Mouse (Mus musculus) hindlimb bud, embryonic 11.5 days (tissue): Measurements from ENCODE around the gene Tmem221.

Experiments used
- DNase-seq: peaks from one replicate; pipeline ENCODE4 v3.0.0-alpha.2; 2012; ENCODE audit warnings: low read depth, low spot score; ENCODE audit errors: extremely low spot score

Gene Tmem221

GRCm38 (mm10) chr8:71558071-71558957 is at the start of gene Tmem221:
Tmem221 (minus strand) TSS chr8:71558871.
- no peak for DNase-seq

GRCm38 (mm10) chr8:71604021-71604420 is 45.4 kb upstream of the Tmem221 start:
- DNase-seq, result no peak

DNA sequence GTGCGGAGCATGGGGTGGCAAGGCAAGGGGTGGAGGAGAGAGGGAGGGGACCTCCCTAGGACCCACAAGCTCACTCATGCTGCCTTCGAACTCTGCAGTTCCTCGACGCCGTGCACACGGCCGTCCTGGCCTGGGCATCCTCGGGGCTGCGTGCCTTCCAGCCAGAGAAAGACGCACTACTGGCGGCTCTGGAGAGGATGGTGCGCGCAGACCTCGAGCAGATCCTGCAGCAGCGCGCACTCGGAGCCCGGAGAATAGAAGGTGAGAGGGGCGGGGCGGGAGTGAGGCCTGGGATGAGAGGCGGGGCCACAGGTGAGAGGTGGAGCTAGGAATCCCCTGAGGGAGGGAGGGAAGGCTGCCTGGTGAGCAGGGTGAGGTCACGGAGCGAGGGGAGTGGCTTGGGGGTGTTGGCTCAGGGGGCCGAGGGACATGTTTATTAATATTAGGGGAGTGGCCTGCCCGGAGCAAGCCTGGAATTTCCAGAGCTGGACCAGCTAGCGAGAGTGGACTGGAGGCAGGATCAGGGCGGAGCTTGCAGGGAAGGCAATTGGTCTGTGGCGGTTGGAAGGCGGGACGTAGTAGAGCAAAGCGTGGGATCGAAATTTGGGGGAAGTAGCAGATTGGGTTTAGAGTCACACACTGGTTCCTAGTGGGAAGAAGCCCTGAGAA is 44.1 kb upstream of the Tmem221 start:
- no peak for DNase-seq

DNA sequence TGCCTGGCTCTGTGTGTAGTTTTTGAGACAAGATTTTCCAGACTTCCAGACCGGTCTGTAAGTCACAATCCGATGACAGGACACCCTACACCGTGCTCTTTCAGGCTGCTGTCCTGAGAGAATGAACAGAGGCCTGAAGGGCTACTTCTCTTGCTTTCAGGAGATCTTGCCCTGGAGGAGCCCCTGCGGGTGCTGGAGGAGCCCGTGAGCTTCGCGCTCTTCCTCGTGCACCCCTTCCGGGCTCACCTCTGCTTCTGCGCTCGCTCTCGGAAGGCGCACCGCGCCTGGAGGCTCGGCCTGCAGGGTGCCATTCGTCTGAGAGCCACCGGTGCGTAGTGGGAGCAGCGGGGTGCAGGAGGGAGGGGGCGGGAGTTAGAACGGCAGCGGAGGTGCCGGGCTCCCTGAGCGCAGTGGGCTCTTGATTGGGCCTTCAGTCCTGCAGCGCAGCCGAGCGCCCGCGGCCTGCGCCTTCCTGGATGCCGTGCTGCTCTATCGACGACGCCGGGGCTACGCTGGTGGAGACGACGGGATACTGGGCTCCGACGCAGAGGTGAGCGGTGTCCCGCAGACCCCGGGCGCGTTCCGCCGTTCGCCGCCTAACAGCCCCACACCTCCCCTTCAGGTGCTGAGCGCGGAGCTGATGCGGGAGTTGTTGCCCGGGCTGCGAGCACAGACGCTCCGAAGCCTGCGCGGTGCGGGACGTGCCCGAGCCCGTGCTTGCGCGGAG is 43.4 kb upstream of the Tmem221 start:
- no peak for DNase-seq

DNA sequence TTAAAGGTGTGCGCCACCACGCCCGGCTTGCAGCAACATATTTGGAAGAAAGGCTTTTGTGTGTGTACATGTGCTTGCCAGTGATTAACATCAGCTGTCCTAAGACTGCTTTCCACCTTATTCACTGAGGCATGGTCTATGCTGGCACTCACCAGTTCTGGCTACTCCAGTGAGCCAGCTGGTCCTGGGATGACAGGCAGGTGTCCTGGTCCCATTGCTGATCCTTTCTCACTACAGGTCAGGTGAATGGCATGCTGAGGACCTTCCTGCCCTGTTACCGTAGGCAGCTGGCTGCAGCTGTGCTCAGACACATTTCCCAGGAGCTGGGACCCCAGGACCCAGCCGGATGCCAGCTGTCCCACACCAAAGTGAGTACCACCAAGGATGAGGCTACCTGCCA is 40.2 kb upstream of the Tmem221 start:
- no peak for DNase-seq

GRCm38 (mm10) chr8:71598375-71598774 is 39.7 kb upstream of the Tmem221 start:
- DNase-seq, result no peak

DNA sequence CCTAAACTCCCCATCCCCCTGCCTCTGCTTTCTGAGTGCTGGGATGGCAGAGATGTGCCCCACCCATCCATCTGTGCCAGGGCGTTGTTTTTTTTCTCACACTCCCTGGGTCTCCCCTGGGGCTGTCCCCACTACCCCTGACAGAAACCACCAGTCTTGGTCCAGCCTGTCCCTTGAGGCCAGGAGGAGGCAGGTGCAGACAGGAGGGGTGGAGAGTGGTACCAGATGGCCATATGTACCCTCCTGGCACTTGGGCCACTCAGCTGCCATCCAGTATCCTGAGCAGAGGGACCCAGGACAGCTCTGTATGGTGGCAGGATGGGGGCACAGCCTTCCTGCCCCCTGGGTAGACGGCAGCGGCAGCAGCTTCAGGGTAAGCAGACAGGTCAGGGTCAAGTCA is 38.8 kb upstream of the Tmem221 start, which contains the start of gene Fam129c:
Gene Fam129c, plus strand, starts transcription at position 198 of the 400 bp plus-strand sequence.
- DNase-seq, result no peak

DNA sequence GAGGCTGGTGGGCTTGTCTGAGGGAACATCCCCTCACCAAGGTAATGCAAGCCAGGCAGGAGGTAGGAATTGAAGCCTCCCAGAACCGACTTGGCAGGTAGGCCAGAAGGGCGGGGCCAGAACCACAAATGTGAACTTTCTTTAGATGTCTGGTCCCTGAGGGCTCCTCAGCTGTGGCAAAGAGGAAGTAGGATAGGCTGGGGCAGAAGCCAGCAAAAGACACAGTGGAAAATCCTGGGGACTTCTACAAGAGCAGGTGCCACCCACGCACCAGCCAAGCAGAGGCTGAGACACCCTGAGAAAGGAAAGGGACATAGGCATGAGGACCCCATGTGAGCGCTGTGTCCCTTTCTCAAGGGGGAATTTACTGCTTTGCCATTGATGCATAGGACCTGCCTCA is 38.1 kb upstream of the Tmem221 start:
- no peak for DNase-seq

- no peak for DNase-seq
These were observed 37.7 kb upstream of the Tmem221 start for GRCm38 (mm10) chr8:71596384-71596783.

- DNase-seq, result no peak
These were observed 37.2 kb upstream of the Tmem221 start for GRCm38 (mm10) chr8:71595862-71596261.

DNA sequence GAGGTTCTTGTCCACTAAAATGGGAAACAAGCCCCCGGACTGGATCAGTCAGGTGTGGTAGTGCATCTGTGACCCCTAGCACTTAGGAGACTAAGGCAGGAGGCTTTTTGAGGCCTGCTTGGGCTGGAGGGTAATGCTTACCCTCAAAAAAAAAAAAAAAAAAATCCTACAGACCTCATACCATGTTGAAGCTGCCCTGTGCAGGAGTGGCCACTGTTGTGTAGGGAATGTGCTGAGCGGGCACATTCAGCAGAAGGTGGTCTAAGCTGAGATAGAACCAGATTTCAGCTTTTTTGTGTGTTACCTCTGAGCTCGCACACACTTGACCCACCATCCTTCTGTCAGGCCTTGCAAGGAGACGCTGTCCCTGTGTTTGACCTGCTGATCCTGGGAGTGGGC is 35.7 kb upstream of the Tmem221 start:
- no peak for DNase-seq

DNA sequence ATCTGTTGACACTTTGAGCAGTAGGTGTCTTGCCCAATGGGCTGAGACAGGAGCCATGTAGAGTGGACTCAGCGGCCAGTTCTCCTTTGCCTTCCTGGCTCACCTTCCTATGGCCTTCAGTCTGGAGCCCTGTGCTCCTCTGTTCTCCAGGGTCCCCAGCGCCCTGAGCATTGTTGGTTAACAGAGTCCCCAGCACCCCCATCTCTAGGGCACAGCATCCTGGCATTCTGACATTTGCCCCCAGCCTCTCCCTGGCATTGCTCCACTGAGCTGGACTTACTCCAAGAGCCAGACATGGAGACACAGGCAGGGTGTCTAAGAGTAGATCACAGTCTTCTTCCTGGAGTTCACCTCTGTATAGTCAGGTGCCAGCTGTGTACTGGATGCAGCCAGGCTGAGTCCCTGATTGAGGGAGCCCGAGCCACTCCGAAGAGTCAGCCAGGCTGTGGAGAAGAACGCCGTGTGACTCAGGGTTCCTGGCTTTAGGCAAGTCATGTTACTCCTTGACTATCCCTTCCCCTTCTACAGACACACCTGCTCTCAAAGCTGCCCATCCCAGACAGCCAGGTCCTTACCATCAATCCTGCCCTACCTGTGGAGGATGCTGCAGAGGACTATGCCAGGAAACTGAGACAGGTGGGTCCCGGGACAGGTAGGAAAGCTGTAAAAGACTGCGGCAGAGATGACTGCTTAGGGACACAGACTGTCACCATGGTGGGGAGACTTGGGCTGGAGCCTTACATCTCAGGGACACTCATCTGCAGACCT is 35.1 kb upstream of the Tmem221 start:
- DNase-seq, result no peak

DNA sequence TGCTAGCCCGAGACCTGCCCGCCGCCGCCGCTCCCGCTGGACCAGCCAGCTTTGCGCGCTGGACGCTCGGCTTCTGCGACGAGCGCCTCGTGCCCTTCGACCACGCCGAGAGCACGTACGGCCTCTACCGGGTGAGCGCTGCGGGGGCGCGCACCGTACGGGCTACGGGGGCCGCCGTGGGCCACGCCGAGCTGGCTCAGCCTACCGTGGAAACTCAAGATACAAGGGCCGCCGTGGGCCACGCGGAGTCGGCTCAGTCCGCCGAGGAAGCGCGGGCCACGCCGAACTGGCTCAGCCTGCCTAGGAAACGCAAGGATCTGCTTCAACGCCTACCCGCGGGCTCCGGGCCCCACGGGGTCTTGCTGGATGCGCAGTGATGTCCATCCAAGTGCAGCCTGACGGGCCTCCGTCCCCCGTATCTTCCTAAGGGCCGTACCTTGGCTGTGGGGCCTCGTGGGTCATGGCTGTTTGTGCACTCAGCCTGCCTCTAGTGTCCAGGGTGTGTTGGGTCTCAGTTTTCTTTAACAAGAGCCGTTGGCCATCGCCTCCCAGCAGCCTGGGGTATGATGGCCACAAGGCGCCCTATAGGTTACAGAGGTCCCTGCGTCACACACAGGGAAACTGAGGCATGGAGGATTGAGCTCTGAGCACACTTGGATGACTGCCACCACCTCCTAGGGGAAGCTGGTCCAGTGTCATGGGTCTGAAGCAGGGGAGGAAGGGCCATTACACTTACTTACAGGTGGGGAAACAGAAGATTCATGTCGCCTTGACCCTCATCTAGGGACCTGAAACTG is 33.9 kb upstream of the Tmem221 start:
- no peak for DNase-seq

DNA sequence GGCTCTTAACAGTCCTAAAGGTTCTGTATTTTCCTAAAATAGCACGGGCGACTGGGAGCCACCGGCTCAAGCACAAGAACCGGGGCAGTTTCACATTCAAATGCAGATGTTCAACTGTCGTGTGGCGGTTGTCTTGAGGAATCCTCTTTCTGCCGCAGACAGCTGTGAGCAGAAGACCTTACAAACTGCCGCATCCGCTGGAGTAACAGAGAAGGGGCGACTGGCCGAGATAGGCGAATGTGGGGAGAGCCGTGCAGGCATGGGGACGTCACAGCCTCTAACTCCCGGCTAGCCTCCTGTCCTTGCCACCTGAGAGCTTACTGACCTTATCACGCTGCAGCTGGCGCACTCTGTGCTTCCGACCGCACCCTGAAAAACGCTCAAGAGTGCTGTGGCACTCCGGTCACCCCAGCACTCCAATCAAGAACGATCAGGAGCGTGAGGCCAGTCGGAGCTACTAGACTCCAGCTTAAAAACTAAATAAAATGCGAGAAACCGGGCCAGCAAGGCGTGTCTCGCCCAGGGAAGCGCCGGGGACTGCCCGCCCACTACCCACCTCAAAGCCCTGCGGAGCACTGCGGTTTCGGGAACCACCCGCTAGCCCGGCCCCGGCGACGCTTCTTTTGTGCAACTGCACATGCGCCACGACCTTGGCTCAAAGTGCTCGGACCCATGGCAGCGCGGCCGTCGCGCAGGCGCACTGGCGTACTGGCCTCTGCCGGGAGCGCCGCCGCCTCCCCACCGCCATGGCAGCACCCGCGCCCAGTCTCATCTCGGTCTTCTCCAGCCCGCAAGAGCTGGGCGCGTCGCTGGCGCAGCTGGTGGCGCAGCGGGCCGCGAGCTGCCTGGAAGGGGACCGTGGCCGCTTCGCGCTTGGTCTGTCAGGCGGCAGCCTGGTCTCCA is 33.1 kb upstream of the Tmem221 start, which contains the start of gene Pgls:
Gene Pgls, plus strand, starts transcription at position 706 of the 903 bp plus-strand sequence.
- DNase-seq, result no peak

- DNase-seq, result no peak
These were observed 32.3 kb upstream of the Tmem221 start for GRCm38 (mm10) chr8:71591017-71591416.

DNA sequence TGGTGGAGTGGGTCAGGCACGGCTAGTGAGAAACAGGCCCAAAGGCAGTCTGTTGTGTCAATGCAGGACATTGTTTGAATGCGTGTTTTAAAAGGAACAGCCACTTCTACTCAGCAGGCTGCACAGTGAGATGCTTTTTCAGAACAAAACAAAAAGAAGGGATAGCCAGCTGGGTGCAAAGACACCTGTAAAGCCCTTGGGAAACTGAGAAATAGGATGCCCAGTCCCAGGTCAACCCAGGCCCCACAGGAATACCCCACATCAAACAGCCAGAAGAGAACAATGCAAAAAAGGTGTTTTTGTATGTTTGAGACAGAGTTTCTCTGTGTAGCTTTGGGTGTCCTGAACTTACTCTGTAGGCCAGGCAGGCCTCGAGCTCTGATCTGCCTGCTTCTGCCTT is 30.1 kb upstream of the Tmem221 start:
- DNase-seq, result no peak

GRCm38 (mm10) chr8:71586891-71587290 is 28.2 kb upstream of the Tmem221 start:
- DNase-seq, result no peak

- DNase-seq, result no peak
These were observed 21.5 kb upstream of the Tmem221 start for GRCm38 (mm10) chr8:71580201-71580600.

- no peak for DNase-seq
These were observed 20.8 kb upstream of the Tmem221 start for GRCm38 (mm10) chr8:71579476-71579875.
